Mouse (Mus musculus): ENCODE data around the gene Hba-x. TPM values are rescaled to one million over a fixed set of nuclear protein-coding genes. Genes with fewer than 3 reads are reported as not detected.

Hba-x gene
- polyA plus RNA-seq, 1 experiment from 2014 or later: 61.3 TPM

GRCm38 (mm10) chr11:32262674-32263415 is 13.4 kb upstream of the Hba-x start:
- Histone ChIP-seq H3K27ac (ENCODE audit: low read length) (no peak overlapping the region), H3K4me2 (ENCODE audit: low read depth, low read length) (no peak overlapping the region), H3K36me3 (ENCODE audit: control insufficient read depth, insufficient read depth) (0 out of 2 replicates have a peak, but pooled peaks cover 2% of the 10 kb centered on the region), H3K27me3 (ENCODE audit: control insufficient read depth, insufficient read depth, low read length) (no peaks in the 10 kb centered on the region), H3K9ac (ENCODE audit: low read length) (no peak overlapping the region), H3K4me3 (ENCODE audit: low read length) (no peak overlapping the region), H3K4me1 (ENCODE audit: control insufficient read depth, insufficient read depth, low read length) (peaks cover 2% of the 10 kb centered on the region), H3K9me3 (replicated peaks; ENCODE audit: control insufficient read depth, low read length) (no peaks in the 10 kb centered on the region)
- 67% methylated on average over 10 of the region's 10 CpGs for WGBS
- no peak for ATAC-seq (replicated peaks; ENCODE audit: extremely low read depth, insufficient read depth, low FRiP score)

DNA sequence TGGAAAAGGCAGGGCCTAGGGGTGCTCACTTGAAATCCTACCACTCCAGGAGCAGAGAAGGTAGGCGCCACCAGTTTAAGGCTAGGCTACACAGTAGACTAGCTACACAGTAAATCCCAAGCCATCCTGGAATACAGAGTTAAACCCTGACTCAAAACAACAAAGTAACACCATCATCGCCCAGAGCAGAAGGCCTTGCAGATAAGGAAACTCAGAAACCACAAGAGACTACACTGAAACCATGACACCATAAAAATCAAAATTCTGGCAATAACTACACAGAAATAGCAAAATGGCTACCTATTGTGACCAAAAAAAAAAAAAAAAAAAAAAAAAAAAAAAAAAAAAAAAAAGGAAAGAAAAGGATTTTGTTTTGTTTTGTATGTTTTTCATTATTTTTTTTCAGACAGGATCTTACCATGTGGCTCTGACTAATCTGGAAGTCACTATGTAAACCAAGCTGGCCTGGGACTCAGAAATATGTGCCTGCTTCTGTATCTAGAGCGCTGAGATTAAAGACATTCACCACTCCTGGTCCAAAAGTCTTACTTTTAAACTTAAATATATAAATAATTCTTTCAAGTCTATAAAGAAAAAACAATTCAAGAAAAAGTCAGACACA is 11.0 kb upstream of the Hba-x start:
- 0 out of 2 replicates have a peak, but pooled peaks cover 2% of the 10 kb centered on the region for H3K36me3 ChIP-seq (ENCODE audit: control insufficient read depth, insufficient read depth)
- H3K27ac ChIP-seq (ENCODE audit: low read length): no peak overlapping the region
- H3K4me1 ChIP-seq (ENCODE audit: control insufficient read depth, insufficient read depth, low read length): peaks cover 5% of the 10 kb centered on the region
- H3K4me2 ChIP-seq (ENCODE audit: low read depth, low read length): no peak overlapping the region
- 85% methylated on average over 3 of the region's 3 CpGs for WGBS
- no peak overlapping the region for H3K9ac ChIP-seq (ENCODE audit: low read length)
- H3K9me3 ChIP-seq (replicated peaks; ENCODE audit: control insufficient read depth, low read length): no peaks in the 10 kb centered on the region
- no peak overlapping the region for H3K4me3 ChIP-seq (ENCODE audit: low read length)
- H3K27me3 ChIP-seq (ENCODE audit: control insufficient read depth, insufficient read depth, low read length): no peaks in the 10 kb centered on the region
- no peak for ATAC-seq (replicated peaks; ENCODE audit: extremely low read depth, insufficient read depth, low FRiP score)

GRCm38 (mm10) chr11:32266194-32266593 is 10.0 kb upstream of the Hba-x start:
- H3K27me3 ChIP-seq (ENCODE audit: control insufficient read depth, insufficient read depth, low read length): no peaks in the 10 kb centered on the region
- WGBS: 92% methylated on average over 6 of the region's 6 CpGs
- no peaks in the 10 kb centered on the region for H3K9me3 ChIP-seq (replicated peaks; ENCODE audit: control insufficient read depth, low read length)
- H3K9ac ChIP-seq (ENCODE audit: low read length): no peak overlapping the region
- ATAC-seq (replicated peaks; ENCODE audit: extremely low read depth, insufficient read depth, low FRiP score): no peak
- no peak overlapping the region for H3K4me2 ChIP-seq (ENCODE audit: low read depth, low read length)
- 0 out of 2 replicates have a peak, but pooled peaks cover 2% of the 10 kb centered on the region for H3K36me3 ChIP-seq (ENCODE audit: control insufficient read depth, insufficient read depth)
- H3K4me1 ChIP-seq (ENCODE audit: control insufficient read depth, insufficient read depth, low read length): peaks cover 5% of the 10 kb centered on the region
- H3K4me3 ChIP-seq (ENCODE audit: low read length): no peak overlapping the region
- no peak overlapping the region for H3K27ac ChIP-seq (ENCODE audit: low read length)

GRCm38 (mm10) chr11:32266776-32267175 is 9.4 kb upstream of the Hba-x start:
- Histone ChIP-seq H3K36me3 (ENCODE audit: control insufficient read depth, insufficient read depth) (0 out of 2 replicates have a peak, but pooled peaks cover 2% of the 10 kb centered on the region), H3K27ac (ENCODE audit: low read length) (no peak overlapping the region; the same call in 1 of the 2 replicates), H3K4me2 (ENCODE audit: low read depth, low read length) (peak overlapping the region; percentile 61), H3K27me3 (ENCODE audit: control insufficient read depth, insufficient read depth, low read length) (no peaks in the 10 kb centered on the region), H3K9me3 (replicated peaks; ENCODE audit: control insufficient read depth, low read length) (no peaks in the 10 kb centered on the region), H3K4me1 (ENCODE audit: control insufficient read depth, insufficient read depth, low read length) (peaks cover 5% of the 10 kb centered on the region), H3K4me3 (ENCODE audit: low read length) (peak overlapping the region; percentile 88), H3K9ac (ENCODE audit: low read length) (peak overlapping the region; percentile 95)
- 24% methylated on average over 6 of the region's 6 CpGs for WGBS
- ATAC-seq (replicated peaks; ENCODE audit: extremely low read depth, insufficient read depth, low FRiP score): no peak

DNA sequence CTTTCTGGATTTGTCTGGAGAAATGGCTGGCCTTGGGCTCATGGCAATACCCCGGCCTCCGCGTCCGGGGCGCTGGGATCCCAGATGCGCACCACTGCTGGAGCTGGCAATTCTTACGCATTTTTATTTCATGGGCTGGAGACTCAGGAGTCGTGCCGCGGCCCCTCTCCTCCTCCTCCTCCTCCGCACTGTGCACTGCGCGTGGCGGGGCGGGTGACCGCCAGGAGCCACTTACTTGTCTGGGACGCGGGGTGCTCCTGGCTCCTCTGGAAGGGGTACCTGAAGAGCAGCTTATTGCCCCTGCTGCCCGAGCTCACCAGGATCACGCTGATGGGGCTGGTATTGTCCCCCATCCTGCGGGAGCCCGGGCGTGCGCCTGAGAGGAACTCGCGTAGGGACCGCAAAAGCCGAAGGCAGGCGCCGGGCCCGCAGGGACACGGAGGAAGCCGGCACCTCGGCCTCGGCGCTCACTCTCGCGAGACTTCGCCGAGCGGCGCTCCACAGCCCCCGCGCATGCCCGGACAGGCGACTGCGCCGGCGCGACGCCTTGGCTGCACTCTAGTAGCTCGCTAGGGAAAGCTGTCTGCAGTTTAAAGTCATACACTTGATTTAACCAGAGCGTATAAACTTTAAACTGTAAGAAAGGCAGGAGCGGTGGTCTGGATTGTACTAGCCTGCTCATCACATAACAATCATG is 8.9 kb upstream of the Hba-x start, which contains the start of gene Nprl3:
Gene Nprl3 (minus strand): TSS at position 520 of the 697 bp plus-strand sequence.
- peak within 1 kb of the TSS; percentile 95 for H3K9ac ChIP-seq (ENCODE audit: low read length)
- ATAC-seq (replicated peaks; ENCODE audit: extremely low read depth, insufficient read depth, low FRiP score): peak; percentile 99
- peak within 1 kb of the TSS; percentile 61 for H3K4me2 ChIP-seq (ENCODE audit: low read depth, low read length)
- WGBS: under 1% methylated on average over 54 of the region's 54 CpGs
- no peaks in the 10 kb centered on the region for H3K36me3 ChIP-seq (ENCODE audit: control insufficient read depth, insufficient read depth)
- H3K9me3 ChIP-seq (replicated peaks; ENCODE audit: control insufficient read depth, low read length): no peaks in the 10 kb centered on the region
- no peaks in the 10 kb centered on the region for H3K27me3 ChIP-seq (ENCODE audit: control insufficient read depth, insufficient read depth, low read length)
- peak within 1 kb of the TSS; percentile 88 for H3K4me3 ChIP-seq (ENCODE audit: low read length)
- H3K4me1 ChIP-seq (ENCODE audit: control insufficient read depth, insufficient read depth, low read length): peaks cover 5% of the 10 kb centered on the region
- peak within 1 kb of the TSS; percentile 87 for H3K27ac ChIP-seq (ENCODE audit: low read length)

GRCm38 (mm10) chr11:32267964-32268363 is 8.2 kb upstream of the Hba-x start:
- Histone ChIP-seq H3K9ac (ENCODE audit: low read length) (peak overlapping the region; percentile 95), H3K4me1 (ENCODE audit: control insufficient read depth, insufficient read depth, low read length) (peaks cover 5% of the 10 kb centered on the region), H3K27me3 (ENCODE audit: control insufficient read depth, insufficient read depth, low read length) (no peaks in the 10 kb centered on the region), H3K36me3 (ENCODE audit: control insufficient read depth, insufficient read depth) (no peaks in the 10 kb centered on the region), H3K9me3 (replicated peaks; ENCODE audit: control insufficient read depth, low read length) (no peaks in the 10 kb centered on the region), H3K4me2 (ENCODE audit: low read depth, low read length) (peak overlapping the region; percentile 61), H3K4me3 (ENCODE audit: low read length) (peak overlapping the region; percentile 88), H3K27ac (ENCODE audit: low read length) (peak overlapping the region; percentile 87)
- 26% methylated on average over 5 of the region's 5 CpGs for WGBS
- no peak for ATAC-seq (replicated peaks; ENCODE audit: extremely low read depth, insufficient read depth, low FRiP score)

DNA sequence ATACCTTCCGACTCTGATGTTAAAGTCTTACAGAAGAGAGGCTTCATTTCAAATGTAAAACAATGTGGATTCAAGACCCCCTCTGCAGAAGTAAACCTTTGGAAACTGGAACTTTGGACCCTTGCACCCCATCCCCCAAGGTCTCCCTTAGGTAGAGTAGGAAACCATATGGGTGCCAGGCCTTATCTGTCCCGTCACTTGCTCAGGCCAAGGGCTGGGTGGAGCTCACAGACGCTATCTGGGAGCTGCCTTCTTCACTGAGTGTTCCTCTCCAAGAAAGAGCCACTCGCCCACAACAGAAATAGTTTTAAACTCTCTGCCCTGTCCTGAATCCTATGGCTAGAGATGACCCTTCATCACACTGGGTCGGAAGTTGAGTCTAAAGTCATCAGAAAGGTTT is 7.2 kb upstream of the Hba-x start:
- H3K4me2 ChIP-seq (ENCODE audit: low read depth, low read length): no peak overlapping the region
- no peaks in the 10 kb centered on the region for H3K36me3 ChIP-seq (ENCODE audit: control insufficient read depth, insufficient read depth)
- no peak overlapping the region for H3K27ac ChIP-seq (ENCODE audit: low read length)
- no peaks in the 10 kb centered on the region for H3K27me3 ChIP-seq (ENCODE audit: control insufficient read depth, insufficient read depth, low read length)
- H3K4me1 ChIP-seq (ENCODE audit: control insufficient read depth, insufficient read depth, low read length): peaks cover 5% of the 10 kb centered on the region
- 69% methylated on average over 5 of the region's 5 CpGs for WGBS
- ATAC-seq (replicated peaks; ENCODE audit: extremely low read depth, insufficient read depth, low FRiP score): no peak
- H3K9me3 ChIP-seq (replicated peaks; ENCODE audit: control insufficient read depth, low read length): no peaks in the 10 kb centered on the region
- no peak overlapping the region for H3K4me3 ChIP-seq (ENCODE audit: low read length)
- H3K9ac ChIP-seq (ENCODE audit: low read length): no peak overlapping the region

DNA sequence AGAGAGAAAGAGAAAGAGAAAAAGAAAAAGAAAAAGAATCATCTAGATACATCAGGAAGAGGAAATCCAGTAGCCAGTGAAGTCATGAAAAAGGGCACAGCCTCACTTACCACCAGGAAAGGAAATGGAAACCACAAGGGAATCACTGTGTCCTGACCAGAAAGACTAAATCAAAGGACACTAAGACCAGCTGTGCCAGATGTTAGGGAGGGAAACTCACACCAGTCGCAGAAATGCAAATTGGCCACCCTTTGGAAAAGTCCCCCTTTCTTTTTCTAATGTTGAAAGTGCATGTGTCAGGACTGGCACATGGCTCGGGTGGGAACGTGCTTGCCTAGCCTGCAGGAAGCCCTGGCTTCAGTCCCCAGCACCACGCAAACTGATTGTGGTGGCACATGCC is 5.0 kb upstream of the Hba-x start:
- H3K4me3 ChIP-seq (ENCODE audit: low read length): no peak overlapping the region
- H3K36me3 ChIP-seq (ENCODE audit: control insufficient read depth, insufficient read depth): no peaks in the 10 kb centered on the region
- ATAC-seq (replicated peaks; ENCODE audit: extremely low read depth, insufficient read depth, low FRiP score): no peak
- H3K4me1 ChIP-seq (ENCODE audit: control insufficient read depth, insufficient read depth, low read length): peaks cover 5% of the 10 kb centered on the region
- H3K4me2 ChIP-seq (ENCODE audit: low read depth, low read length): no peak overlapping the region
- H3K27ac ChIP-seq (ENCODE audit: low read length): no peak overlapping the region
- H3K27me3 ChIP-seq (ENCODE audit: control insufficient read depth, insufficient read depth, low read length): no peaks in the 10 kb centered on the region; the same call in 1 of the 2 replicates
- H3K9me3 ChIP-seq (replicated peaks; ENCODE audit: control insufficient read depth, low read length): no peaks in the 10 kb centered on the region
- WGBS: 45% methylated on average over 4 of the region's 4 CpGs
- no peak overlapping the region for H3K9ac ChIP-seq (ENCODE audit: low read length)
